In genomic region chr8:54723976-54724667, GRCm38 (mm10) we compare ENCODE assay signal across 8 mouse cellular contexts.
DNase-seq lines count a peak whose midpoint lies in the region; ATAC-seq and TF ChIP-seq lines count a peak whose summit lies in the region.

No protein-coding gene starts in this region.

- TF ChIP-seq CTCF in intestine, postnatal 0 days (IDR thresholded peaks at IDR 0.05; ENCODE audit: low read depth), result no peak

- H3K27ac ChIP-seq in embryonic facial prominence, embryonic 12.5 days, result no peak overlapping the region
- H3K27ac ChIP-seq in intestine, postnatal 0 days (ENCODE audit: low read depth, low read length), result no peak overlapping the region

- peak; percentile 80 to 81 for DNase-seq in adrenal gland, postnatal 36 days
- peak; percentile 77 to 89 for DNase-seq in heart, adult 18-20 months
- peak; percentile 95 to 99 for DNase-seq in left cerebral cortex, postnatal 25 days (ENCODE audit: low spot score in 2 of 2)
- DNase-seq in right cerebral cortex, postnatal 36 days (ENCODE audit: low spot score in 2 of 2), result peak; percentile 96 to 98
- peak; percentile 75 for DNase-seq in yolk sac, embryonic 10.5 days (ENCODE audit: low spot score)

- intact Hi-C loops in left cerebral cortex, postnatal 25 days (cut with DNase I), result loop anchor here (10.0 kb wide), 1 partner anchor 199 kb away; the partner anchor contains the start of genes Asb5 and Spcs3

- H3K9me3 ChIP-seq in embryonic facial prominence, embryonic 12.5 days, result no peaks in the 10 kb centered on the region
- H3K9me3 ChIP-seq in intestine, postnatal 0 days (ENCODE audit: control insufficient read depth), result no peaks in the 10 kb centered on the region

- no peaks in the 10 kb centered on the region for H3K36me3 ChIP-seq in embryonic facial prominence, embryonic 12.5 days
- no peaks in the 10 kb centered on the region for H3K36me3 ChIP-seq in intestine, postnatal 0 days (ENCODE audit: control insufficient read depth, insufficient read depth)

- peak overlapping the region; percentile 45 for H3K4me3 ChIP-seq in embryonic facial prominence, embryonic 12.5 days
- H3K4me3 ChIP-seq in intestine, postnatal 0 days (ENCODE audit: low read depth, low read length), result peak overlapping the region; percentile 26

- H3K4me2 ChIP-seq in embryonic facial prominence, embryonic 12.5 days (replicated peaks), result peak overlapping the region; percentile 56
- H3K4me2 ChIP-seq in intestine, postnatal 0 days (replicated peaks; ENCODE audit: low read depth), result peak overlapping the region; percentile 55

- WGBS in embryonic facial prominence, embryonic 12.5 days, result 2% methylated on average over 23 of the region's 23 CpGs
- WGBS in intestine, postnatal 0 days, result 1% methylated on average over 23 of the region's 23 CpGs

- H3K4me1 ChIP-seq in embryonic facial prominence, embryonic 12.5 days, result no peaks in the 10 kb centered on the region
- no peaks in the 10 kb centered on the region for H3K4me1 ChIP-seq in intestine, postnatal 0 days (replicated peaks; ENCODE audit: control insufficient read depth, insufficient read depth, low read length)

- no peaks in the 10 kb centered on the region for H3K27me3 ChIP-seq in embryonic facial prominence, embryonic 12.5 days
- H3K27me3 ChIP-seq in intestine, postnatal 0 days (replicated peaks; ENCODE audit: control insufficient read depth, insufficient read depth, low read length), result no peaks in the 10 kb centered on the region

- H3K9ac ChIP-seq in embryonic facial prominence, embryonic 12.5 days, result no peak overlapping the region
- no peak overlapping the region for H3K9ac ChIP-seq in intestine, postnatal 0 days (ENCODE audit: low read depth, low read length)

- peak; percentile 100 for ATAC-seq in embryonic facial prominence, embryonic 12.5 days (ENCODE audit: insufficient number of reproducible peaks, insufficient read depth, low FRiP score, low TSS enrichment)
- peak; percentile 86 for ATAC-seq in intestine, postnatal 0 days
- ATAC-seq in megakaryocyte-erythroid progenitor cell, adult 5-6 weeks (replicated peaks; ENCODE audit: low FRiP score, low TSS enrichment, poor library complexity, severe bottlenecking), result peak; percentile 94
